Mouse (Mus musculus): ENCODE measurements around the gene Kif26b. TPM values are rescaled to one million over a fixed set of nuclear protein-coding genes. Genes with fewer than 3 reads are reported as not detected.

Kif26b gene
- polyA plus RNA-seq, 1 experiment = 0.16 TPM

DNA sequence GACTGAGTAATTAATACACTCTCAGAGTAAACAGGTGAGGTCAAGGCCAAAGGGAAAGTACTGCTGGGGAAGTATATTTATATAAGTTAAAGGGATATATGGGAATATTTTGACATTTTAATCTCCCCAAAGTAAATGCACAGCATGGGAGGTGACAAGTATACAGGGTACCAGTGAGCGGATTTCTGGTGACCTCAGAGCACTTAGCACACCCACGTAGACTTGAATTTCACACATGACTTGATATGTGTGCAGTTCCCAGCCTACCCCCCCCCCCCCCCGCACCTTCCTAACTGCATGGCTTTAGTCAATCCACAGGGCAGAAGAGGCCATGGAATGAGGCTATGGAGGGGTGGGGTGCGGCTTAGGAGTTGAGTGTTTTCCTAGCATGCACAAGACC, 35.9 kb downstream of the Kif26b start:
- H3K4me1 ChIP-seq (replicated peaks; ENCODE audit: control insufficient read depth, insufficient read depth, low read length) = no peaks in the 10 kb centered on the region
- H3K4me3 ChIP-seq (ENCODE audit: control insufficient read depth, insufficient read depth, low read length) = no peak overlapping the region
- 86% methylated on average over 4 of the region's 4 CpGs for WGBS
- H3K36me3 ChIP-seq (ENCODE audit: control insufficient read depth, insufficient read depth, low read length) = no peaks in the 10 kb centered on the region
- no peak for DNase-seq
- no peaks in the 10 kb centered on the region for H3K27me3 ChIP-seq (ENCODE audit: control insufficient read depth, insufficient read depth, low read length)
- no peak overlapping the region for H3K27ac ChIP-seq (ENCODE audit: control insufficient read depth, insufficient read depth, low read length)
- TF ChIP-seq POLR2A (IDR thresholded peaks at IDR 0.05; ENCODE audit: control insufficient read depth, extremely low read depth, insufficient read depth, low read length, poor library complexity) (no peak), CTCF (IDR thresholded peaks at IDR 0.05; ENCODE audit: borderline replicate concordance, control insufficient read depth, extremely low read depth, insufficient read depth, low read length, poor library complexity) (no peak)

DNA sequence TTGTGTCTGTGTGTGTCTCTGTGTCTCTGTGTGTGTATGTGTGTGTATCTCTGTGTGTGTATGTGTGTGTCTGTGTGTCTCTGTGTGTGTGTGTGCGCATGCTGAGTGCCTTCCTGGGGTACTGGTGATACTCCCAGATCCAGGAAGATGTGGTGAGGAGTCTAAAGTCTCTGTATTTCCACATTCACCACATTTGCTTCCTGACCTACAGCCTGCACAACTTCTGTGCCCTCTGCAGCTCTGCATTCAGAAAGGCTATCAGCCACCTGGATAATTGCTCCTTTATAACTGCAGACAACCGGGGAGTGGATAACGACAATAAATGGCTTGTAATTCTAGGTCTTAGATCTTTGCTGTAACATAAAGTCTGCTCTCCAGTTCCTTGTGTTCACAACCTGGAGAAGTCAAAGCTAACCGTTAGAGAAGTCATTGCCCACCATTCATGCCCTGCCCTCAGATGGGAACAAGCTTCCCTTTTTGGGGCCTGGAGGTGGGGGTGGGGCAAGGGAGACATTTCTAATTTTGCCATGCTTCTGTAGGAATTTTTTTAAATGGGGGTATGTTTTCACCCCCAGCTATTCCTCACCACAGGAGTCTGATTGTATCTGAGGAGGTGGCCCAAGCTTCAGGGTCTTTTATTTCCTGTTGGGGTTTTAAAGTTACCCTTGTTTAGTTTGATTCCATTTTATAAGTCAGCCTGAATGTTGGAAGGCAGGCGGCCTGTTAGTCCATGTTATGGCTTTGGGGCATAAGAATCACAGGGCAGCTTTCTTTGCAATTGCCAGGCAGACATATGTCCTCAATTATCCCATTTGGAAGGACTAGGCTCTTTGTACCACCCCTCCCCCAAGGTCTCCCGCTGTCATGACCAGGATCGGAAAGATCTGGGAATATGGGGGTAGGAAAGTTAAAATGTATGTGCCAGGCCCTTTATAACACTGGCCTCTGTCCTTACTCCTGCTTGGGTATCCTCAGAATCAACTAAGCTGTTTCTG, 39.9 kb downstream of the Kif26b start:
- Histone ChIP-seq H3K27me3 (ENCODE audit: control insufficient read depth, insufficient read depth, low read length) (no peaks in the 10 kb centered on the region), H3K27ac (ENCODE audit: control insufficient read depth, insufficient read depth, low read length) (no peak overlapping the region), H3K4me1 (replicated peaks; ENCODE audit: control insufficient read depth, insufficient read depth, low read length) (no peaks in the 10 kb centered on the region), H3K36me3 (ENCODE audit: control insufficient read depth, insufficient read depth, low read length) (no peaks in the 10 kb centered on the region), H3K4me3 (ENCODE audit: control insufficient read depth, insufficient read depth, low read length) (no peak overlapping the region)
- DNase-seq = no peak
- WGBS = 50% methylated on average over 7 of the region's 7 CpGs
- TF ChIP-seq POLR2A (IDR thresholded peaks at IDR 0.05; ENCODE audit: control insufficient read depth, extremely low read depth, insufficient read depth, low read length, poor library complexity) = no peak
- TF ChIP-seq CTCF (IDR thresholded peaks at IDR 0.05; ENCODE audit: borderline replicate concordance, control insufficient read depth, extremely low read depth, insufficient read depth, low read length, poor library complexity) = no peak

DNA sequence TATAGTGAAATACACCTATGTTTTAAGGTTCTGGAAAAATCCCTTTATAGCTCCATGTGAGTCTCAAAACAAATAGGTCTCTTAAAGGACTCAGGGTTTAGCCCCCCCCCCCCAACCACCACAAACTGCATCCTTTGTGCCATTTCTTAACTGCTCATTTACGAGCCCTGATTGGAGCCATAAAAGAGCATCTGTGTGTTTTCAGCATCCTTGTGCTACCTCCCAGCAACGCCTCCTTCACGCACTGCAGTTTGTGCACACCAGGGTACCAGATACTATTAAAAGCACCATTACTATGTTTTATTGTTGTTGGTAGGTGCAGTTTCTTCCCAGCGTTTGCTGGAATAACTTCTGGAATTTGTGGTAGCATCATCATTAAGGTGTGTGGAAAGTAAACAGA, 42.1 kb downstream of the Kif26b start:
- DNase-seq = no peak
- 82% methylated on average over 4 of the region's 4 CpGs for WGBS
- no peaks in the 10 kb centered on the region for H3K36me3 ChIP-seq (ENCODE audit: control insufficient read depth, insufficient read depth, low read length)
- no peaks in the 10 kb centered on the region for H3K4me1 ChIP-seq (replicated peaks; ENCODE audit: control insufficient read depth, insufficient read depth, low read length)
- TF ChIP-seq POLR2A (IDR thresholded peaks at IDR 0.05; ENCODE audit: control insufficient read depth, extremely low read depth, insufficient read depth, low read length, poor library complexity) (no peak), CTCF (IDR thresholded peaks at IDR 0.05; ENCODE audit: borderline replicate concordance, control insufficient read depth, extremely low read depth, insufficient read depth, low read length, poor library complexity) (no peak)
- H3K4me3 ChIP-seq (ENCODE audit: control insufficient read depth, insufficient read depth, low read length) = no peak overlapping the region
- no peaks in the 10 kb centered on the region for H3K27me3 ChIP-seq (ENCODE audit: control insufficient read depth, insufficient read depth, low read length)
- H3K27ac ChIP-seq (ENCODE audit: control insufficient read depth, insufficient read depth, low read length) = no peak overlapping the region

DNA sequence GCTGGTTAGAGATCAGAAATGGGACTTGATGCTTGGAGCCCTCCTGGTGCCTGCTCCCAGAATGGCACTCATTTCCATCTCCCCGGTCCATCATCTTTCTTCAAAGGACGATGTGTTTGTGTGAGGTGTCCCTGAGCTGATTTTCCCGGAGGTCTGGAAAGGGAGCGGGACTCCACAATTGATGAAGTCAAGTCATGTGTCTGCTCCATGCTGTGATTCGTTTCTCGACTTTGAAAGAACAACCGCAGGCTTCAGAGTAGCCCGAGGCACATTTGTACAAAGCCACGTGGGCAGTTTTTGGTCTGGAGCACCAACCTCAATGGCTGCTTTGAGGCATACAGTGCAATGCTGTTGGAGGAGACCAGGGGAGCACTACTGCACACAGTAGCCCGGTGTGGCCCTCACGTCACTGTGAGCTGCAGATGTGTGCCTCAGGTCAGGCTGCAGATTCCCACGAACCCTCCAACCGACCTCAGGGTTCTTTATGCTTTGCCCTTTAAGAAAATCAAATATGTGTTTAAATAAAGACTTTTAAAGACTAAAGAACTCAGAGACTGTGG, 43.0 kb downstream of the Kif26b start:
- no peak for DNase-seq
- no peak overlapping the region for H3K4me3 ChIP-seq (ENCODE audit: control insufficient read depth, insufficient read depth, low read length)
- whole genome bisulfite sequencing = 52% methylated on average over 13 of the region's 13 CpGs

DNA sequence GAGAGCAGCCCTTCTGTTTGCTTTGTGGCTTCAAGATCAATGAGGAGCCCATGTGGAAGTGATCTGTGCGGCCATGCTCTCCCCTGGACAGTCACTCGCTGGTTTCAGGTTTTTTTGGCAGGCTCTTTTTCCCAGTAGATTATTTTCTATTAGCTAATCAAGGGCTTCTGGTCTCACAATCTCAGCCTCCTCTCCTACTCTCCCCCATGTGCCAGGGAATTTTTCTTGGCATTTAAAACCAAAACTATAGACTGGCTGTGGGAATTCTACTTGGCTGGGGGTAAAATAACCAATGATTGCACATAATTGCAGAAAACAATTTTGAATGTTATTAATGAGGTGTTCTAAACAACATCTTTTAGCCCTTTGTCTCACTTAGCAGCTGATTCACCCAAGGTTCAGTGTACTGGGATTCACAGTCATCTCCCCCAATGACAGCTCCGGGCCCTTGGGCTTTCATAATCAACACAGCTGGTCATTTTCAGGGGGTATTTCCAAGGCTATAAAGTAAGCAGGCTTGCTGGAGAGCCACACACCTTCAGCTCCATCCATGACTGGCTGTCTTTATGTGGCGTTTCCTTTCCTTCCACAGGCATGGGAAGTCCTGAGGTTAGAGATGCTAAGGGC, 44.6 kb downstream of the Kif26b start:
- H3K27me3 ChIP-seq (ENCODE audit: control insufficient read depth, insufficient read depth, low read length) = no peaks in the 10 kb centered on the region
- no peak for DNase-seq
- H3K4me1 ChIP-seq (replicated peaks; ENCODE audit: control insufficient read depth, insufficient read depth, low read length) = no peaks in the 10 kb centered on the region
- WGBS = 89% methylated on average over 4 of the region's 4 CpGs
- H3K36me3 ChIP-seq (ENCODE audit: control insufficient read depth, insufficient read depth, low read length) = no peaks in the 10 kb centered on the region
- no peak overlapping the region for H3K4me3 ChIP-seq (ENCODE audit: control insufficient read depth, insufficient read depth, low read length)
- no peak overlapping the region for H3K27ac ChIP-seq (ENCODE audit: control insufficient read depth, insufficient read depth, low read length)
- no peak for TF ChIP-seq POLR2A (IDR thresholded peaks at IDR 0.05; ENCODE audit: control insufficient read depth, extremely low read depth, insufficient read depth, low read length, poor library complexity)

More for the DNA sequence above, 43.0 kb downstream of the Kif26b start:
- H3K36me3 ChIP-seq (ENCODE audit: control insufficient read depth, insufficient read depth, low read length) = no peaks in the 10 kb centered on the region
- no peaks in the 10 kb centered on the region for H3K27me3 ChIP-seq (ENCODE audit: control insufficient read depth, insufficient read depth, low read length)
- H3K4me1 ChIP-seq (replicated peaks; ENCODE audit: control insufficient read depth, insufficient read depth, low read length) = no peaks in the 10 kb centered on the region
- no peak for TF ChIP-seq POLR2A (IDR thresholded peaks at IDR 0.05; ENCODE audit: control insufficient read depth, extremely low read depth, insufficient read depth, low read length, poor library complexity)
- TF ChIP-seq CTCF (IDR thresholded peaks at IDR 0.05; ENCODE audit: borderline replicate concordance, control insufficient read depth, extremely low read depth, insufficient read depth, low read length, poor library complexity) = no peak
- no peak overlapping the region for H3K27ac ChIP-seq (ENCODE audit: control insufficient read depth, insufficient read depth, low read length)

DNA sequence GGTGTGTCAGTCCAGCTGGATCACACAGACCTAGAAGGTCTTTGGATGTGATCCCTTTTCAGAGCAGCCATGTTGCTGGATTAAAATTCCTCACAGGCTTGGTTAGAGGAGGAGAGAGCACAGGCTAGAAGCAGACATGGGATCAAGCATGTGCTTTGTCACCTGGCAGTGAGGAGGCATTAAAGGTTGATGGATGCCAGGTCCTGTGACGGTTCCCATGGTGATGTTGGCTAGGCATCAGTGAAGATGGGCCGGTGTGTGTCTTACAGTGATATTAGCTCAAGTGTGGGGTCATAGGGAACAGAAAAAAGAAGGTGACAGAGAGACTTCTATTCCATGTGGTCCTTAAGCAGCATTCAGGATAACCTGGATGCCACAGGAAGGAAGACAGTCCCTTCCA, 46.8 kb downstream of the Kif26b start:
- WGBS = 94% methylated on average over 2 of the region's 2 CpGs

More for the DNA sequence above, 46.8 kb downstream of the Kif26b start:
- H3K4me1 ChIP-seq (replicated peaks; ENCODE audit: control insufficient read depth, insufficient read depth, low read length) = no peaks in the 10 kb centered on the region
- no peak overlapping the region for H3K27ac ChIP-seq (ENCODE audit: control insufficient read depth, insufficient read depth, low read length)
- TF ChIP-seq POLR2A (IDR thresholded peaks at IDR 0.05; ENCODE audit: control insufficient read depth, extremely low read depth, insufficient read depth, low read length, poor library complexity) (no peak), CTCF (IDR thresholded peaks at IDR 0.05; ENCODE audit: borderline replicate concordance, control insufficient read depth, extremely low read depth, insufficient read depth, low read length, poor library complexity) (no peak)
- no peak for DNase-seq
- no peaks in the 10 kb centered on the region for H3K27me3 ChIP-seq (ENCODE audit: control insufficient read depth, insufficient read depth, low read length)
- H3K4me3 ChIP-seq (ENCODE audit: control insufficient read depth, insufficient read depth, low read length) = no peak overlapping the region
- no peaks in the 10 kb centered on the region for H3K36me3 ChIP-seq (ENCODE audit: control insufficient read depth, insufficient read depth, low read length)
